Mouse (Mus musculus): ENCODE results near the gene Ctns. TPM values are rescaled to one million over a fixed set of nuclear protein-coding genes. Genes with fewer than 3 reads are reported as not detected.

Gene Ctns
- total and polyA plus RNA-seq, 3 experiments, result 4.8 to 5.9 (median 5.2) TPM

DNA sequence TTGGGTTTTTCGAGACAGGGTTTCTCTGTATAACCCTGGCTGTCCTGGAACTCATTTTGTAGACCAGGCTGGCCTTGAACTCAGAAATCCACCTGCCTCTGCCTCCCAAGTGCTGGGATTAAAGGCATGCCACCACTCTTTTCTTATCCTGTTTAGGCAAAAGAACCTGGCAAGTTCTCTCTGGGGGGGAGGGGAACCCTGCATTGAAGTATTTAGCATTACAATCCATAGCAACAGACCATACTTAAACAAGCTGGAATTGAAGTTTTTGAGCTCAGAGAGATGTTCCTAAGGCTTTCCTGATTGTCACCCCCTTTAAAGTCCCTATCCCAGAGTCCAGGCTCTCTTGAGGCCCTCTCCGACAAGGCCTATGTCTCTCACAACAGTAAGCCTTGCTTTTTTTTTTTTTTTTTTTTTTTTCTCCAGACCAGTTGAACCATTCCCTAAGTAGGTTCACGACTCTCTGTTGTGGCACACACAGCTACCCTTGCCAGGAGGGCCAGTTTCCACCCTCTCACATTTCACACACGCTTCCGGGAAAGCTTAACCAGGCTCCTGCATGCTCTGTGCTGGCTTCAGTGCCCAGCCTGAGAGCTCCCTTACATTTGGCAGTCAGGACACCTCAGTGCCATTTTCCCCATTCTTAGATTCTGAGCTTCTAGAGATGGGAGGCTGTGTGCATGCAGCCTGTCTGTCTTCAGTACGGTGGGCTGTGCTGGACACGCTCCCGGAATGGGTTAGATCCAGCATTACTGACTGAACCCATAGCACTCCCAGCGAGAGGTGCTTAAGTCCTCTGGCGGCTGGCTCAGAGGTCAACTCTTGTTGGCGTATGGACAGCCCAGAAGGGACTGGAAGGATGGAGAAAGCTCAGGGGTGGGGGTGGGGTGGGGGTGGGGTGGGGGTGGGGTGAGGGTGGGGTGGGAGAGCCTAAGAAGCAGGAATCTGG lies 52.5 kb downstream of the Ctns start:
- Histone ChIP-seq H3K4me1 (ENCODE audit: control insufficient read depth in 1 of 2, insufficient read depth in 2 of 2) (no peaks in the 10 kb centered on the region), H3K9ac (ENCODE audit: insufficient read depth, low read depth) (no peak overlapping the region), H3K9me3 (replicated peaks; ENCODE audit: low read length) (no peaks in the 10 kb centered on the region), H3K27ac (ENCODE audit: insufficient read depth, low read depth) (no peak overlapping the region), H3K79me2 (replicated peaks; ENCODE audit: control insufficient read depth, extremely low read depth, insufficient read depth, poor library complexity, severe bottlenecking) (no peaks in the 10 kb centered on the region), H3K36me3 (replicated peaks in 1 of 2; ENCODE audit: control insufficient read depth in 1 of 2, insufficient read depth in 1 of 2, low read length in 1 of 2) (no peaks in the 10 kb centered on the region), H3K4me2 (ENCODE audit: insufficient read depth, low read depth, poor library complexity, severe bottlenecking) (no peak overlapping the region), H3K27me3 (replicated peaks) (peaks cover 17% of the 10 kb centered on the region), H3K4me3 (replicated peaks in 1 of 3; ENCODE audit: low read depth in 2 of 3, low read length in 2 of 3, poor library complexity in 1 of 3) (no peak overlapping the region)
- TF ChIP-seq ZKSCAN1 (IDR thresholded peaks at IDR 0.05; ENCODE audit: borderline replicate concordance, low read depth, low read length), result no peak
- TF ChIP-seq ZC3H11A (IDR thresholded peaks at IDR 0.05; ENCODE audit: low read depth, low read length), result no peak
- no peak for TF ChIP-seq RAD21 (IDR thresholded peaks at IDR 0.05; ENCODE audit: low read depth, low read length)
- no peak for TF ChIP-seq BHLHE40 (IDR thresholded peaks at IDR 0.05; ENCODE audit: low read depth, low read length)
- TF ChIP-seq EP300 (IDR thresholded peaks at IDR 0.05; ENCODE audit: low read length), result no peak
- no peak for TF ChIP-seq SIN3A (IDR thresholded peaks at IDR 0.05; ENCODE audit: low read length)
- no peak for TF ChIP-seq MYC (IDR thresholded peaks at IDR 0.05; ENCODE audit: low read depth, low read length)
- TF ChIP-seq POLR2AphosphoS2 (IDR thresholded peaks at IDR 0.05; ENCODE audit: low read depth, low read length), result no peak
- no peak for DNase-seq (ENCODE audit: extremely low read depth)
- in situ Hi-C loops (cut with MboI; ENCODE audit: low pct_ligation_motif_present, low pct_unique_long_range_greater_than_20kb, low sequenced_read_pairs), result loop anchor here (25.0 kb wide), 1 partner anchor 1216 kb away; the partner anchor contains the start of genes Olfr411 and Olfr412
- dilution Hi-C loops (cut with MboI; ENCODE audit: extremely low pct_ligation_motif_present, extremely low pct_unique_long_range_greater_than_20kb, low sequenced_read_pairs), result no loop called here

- dilution Hi-C loops (cut with MboI; ENCODE audit: extremely low pct_ligation_motif_present, extremely low pct_unique_long_range_greater_than_20kb, low sequenced_read_pairs) (no loop called here), in situ Hi-C loops (cut with MboI; ENCODE audit: low pct_ligation_motif_present, low pct_unique_long_range_greater_than_20kb, low sequenced_read_pairs) (loop anchor here (25.0 kb wide), 1 partner anchor 1218 kb away; the partner anchor contains the start of genes Olfr411 and Olfr412)
- Histone ChIP-seq H3K27ac (ENCODE audit: insufficient read depth, low read depth) (no peak overlapping the region), H3K4me1 (ENCODE audit: control insufficient read depth in 1 of 2, insufficient read depth in 2 of 2) (no peaks in the 10 kb centered on the region), H3K36me3 (replicated peaks in 1 of 2; ENCODE audit: control insufficient read depth in 1 of 2, insufficient read depth in 1 of 2, low read length in 1 of 2) (no peaks in the 10 kb centered on the region), H3K79me2 (replicated peaks; ENCODE audit: control insufficient read depth, extremely low read depth, insufficient read depth, poor library complexity, severe bottlenecking) (no peaks in the 10 kb centered on the region), H3K9ac (ENCODE audit: insufficient read depth, low read depth) (no peak overlapping the region), H3K27me3 (replicated peaks) (peaks cover 21% of the 10 kb centered on the region), H3K4me3 (replicated peaks in 1 of 3; ENCODE audit: low read depth in 2 of 3, low read length in 2 of 3, poor library complexity in 1 of 3) (no peak overlapping the region), H3K9me3 (replicated peaks; ENCODE audit: low read length) (no peaks in the 10 kb centered on the region), H3K4me2 (ENCODE audit: insufficient read depth, low read depth, poor library complexity, severe bottlenecking) (no peak overlapping the region)
- no peak for TF ChIP-seq KAT2A (IDR thresholded peaks at IDR 0.05; ENCODE audit: insufficient replicate concordance, low read length)
- TF ChIP-seq RAD21 (IDR thresholded peaks at IDR 0.05; ENCODE audit: low read depth, low read length), result no peak
- TF ChIP-seq EP300 (IDR thresholded peaks at IDR 0.05; ENCODE audit: low read length), result no peak
- no peak for TF ChIP-seq POLR2AphosphoS2 (IDR thresholded peaks at IDR 0.05; ENCODE audit: low read depth, low read length)
- no peak for TF ChIP-seq USF1 (IDR thresholded peaks at IDR 0.05; ENCODE audit: low read depth, low read length)
- TF ChIP-seq ZNF384 (IDR thresholded peaks at IDR 0.05; ENCODE audit: low read depth, low read length), result no peak
- TF ChIP-seq USF2 (conservative IDR thresholded peaks at IDR 0.05; ENCODE audit: low read depth, low read length), result no peak
- TF ChIP-seq CHD1 (IDR thresholded peaks at IDR 0.05; ENCODE audit: low read depth, low read length), result no peak
- no peak for TF ChIP-seq BHLHE40 (IDR thresholded peaks at IDR 0.05; ENCODE audit: low read depth, low read length)
- TF ChIP-seq ZMIZ1 (IDR thresholded peaks at IDR 0.05; ENCODE audit: low read depth, low read length), result no peak
- TF ChIP-seq PAX5 (IDR thresholded peaks at IDR 0.05; ENCODE audit: low read length), result no peak
- TF ChIP-seq MXI1 (IDR thresholded peaks at IDR 0.05; ENCODE audit: low read depth, low read length), result no peak
- TF ChIP-seq SIN3A (IDR thresholded peaks at IDR 0.05; ENCODE audit: low read length), result no peak
- no peak for TF ChIP-seq NELFE (IDR thresholded peaks at IDR 0.05; ENCODE audit: low read depth, low read length)
- DNase-seq (ENCODE audit: extremely low read depth), result no peak
These were observed 54.6 kb downstream of the Ctns start for GRCm38 (mm10) chr11:73144261-73144681.

All from CH12.LX (cell line).